Mouse (Mus musculus) c-Kit-positive CD71-positive TER-119-negative erythroid progenitor cells, embryonic 14.5 days (primary cell): ENCODE data around the gene Tspan9.
A peak's percentile ranks its signal among the peaks of the same experiment; 100 is the strongest.

Experiments used
- DNase-seq: peaks from one replicate; pipeline ENCODE4 v3.0.0-alpha.2; 2013; ENCODE audit warnings: low read depth

Gene Tspan9

GRCm38 (mm10) chr6:128143390-128144020 is at the start of gene Tspan9:
Gene Tspan9 (minus strand): TSS chr6:128143594.
- DNase-seq: peak; percentile 36

DNA sequence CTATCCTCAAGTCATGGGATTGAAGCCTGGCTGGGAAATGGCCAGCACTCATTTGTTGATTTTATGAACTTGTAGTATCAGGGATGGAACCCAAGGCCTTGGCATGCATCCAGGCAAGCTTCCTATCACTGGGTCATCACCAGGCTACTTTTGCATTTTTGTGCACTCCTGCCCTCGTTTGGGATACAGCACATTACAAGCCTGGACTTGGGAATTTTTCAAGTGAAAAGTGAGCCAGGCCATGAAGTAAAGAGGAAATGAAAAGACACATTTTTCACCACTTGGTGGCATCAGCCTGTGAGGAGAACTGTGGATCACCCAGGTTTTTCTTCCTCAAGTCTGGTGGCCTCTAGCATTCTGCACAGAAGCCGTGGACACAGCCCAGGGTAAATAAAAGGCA is 40.1 kb upstream of the Tspan9 start:
- DNase-seq: no peak

- no peak for DNase-seq
Observed at GRCm38 (mm10) chr6:128181176-128181575, 37.8 kb upstream of the Tspan9 start.

GRCm38 (mm10) chr6:128179651-128180050 is 36.3 kb upstream of the Tspan9 start:
- no peak for DNase-seq

DNA sequence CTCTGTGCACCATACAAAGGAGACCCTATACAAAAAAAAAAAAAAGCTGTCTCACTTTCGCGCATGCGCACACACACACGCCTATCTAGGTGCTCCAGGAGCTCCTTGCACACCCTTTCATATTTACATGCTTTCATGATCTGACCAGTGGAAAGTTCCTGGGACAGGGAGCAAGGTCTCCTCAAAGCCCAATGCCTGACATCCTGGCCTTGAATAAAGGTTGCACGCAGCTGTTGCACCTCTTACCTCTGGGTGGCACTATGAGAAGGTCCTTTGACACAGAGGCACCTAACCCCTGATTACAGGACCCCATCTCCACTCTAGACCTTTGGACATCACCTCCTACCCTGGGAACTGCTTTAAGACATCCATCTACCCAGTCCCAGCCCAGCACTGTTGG is 35.9 kb upstream of the Tspan9 start:
- DNase-seq: no peak

DNA sequence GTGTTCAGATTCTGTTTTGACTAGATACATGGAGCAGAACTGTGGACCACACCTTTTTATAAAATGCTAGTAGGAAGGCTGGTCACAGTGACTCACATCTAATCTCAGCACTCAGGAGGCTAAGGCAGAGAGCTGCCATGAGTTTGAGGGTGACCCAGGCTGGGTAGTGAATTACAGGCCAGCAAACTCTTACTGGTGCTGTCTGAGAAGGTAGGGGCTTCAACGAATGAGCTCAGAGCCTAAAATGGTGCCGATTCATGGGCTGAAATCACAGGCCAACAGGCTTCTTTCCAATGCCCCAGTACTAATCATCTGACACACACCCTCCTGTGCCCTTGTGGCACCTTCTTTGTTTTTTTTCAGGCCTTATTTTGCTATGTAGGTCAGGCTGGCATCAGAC is 35.3 kb upstream of the Tspan9 start:
- no peak for DNase-seq

GRCm38 (mm10) chr6:128168785-128169679 is 25.6 kb upstream of the Tspan9 start:
- no peak for DNase-seq

DNA sequence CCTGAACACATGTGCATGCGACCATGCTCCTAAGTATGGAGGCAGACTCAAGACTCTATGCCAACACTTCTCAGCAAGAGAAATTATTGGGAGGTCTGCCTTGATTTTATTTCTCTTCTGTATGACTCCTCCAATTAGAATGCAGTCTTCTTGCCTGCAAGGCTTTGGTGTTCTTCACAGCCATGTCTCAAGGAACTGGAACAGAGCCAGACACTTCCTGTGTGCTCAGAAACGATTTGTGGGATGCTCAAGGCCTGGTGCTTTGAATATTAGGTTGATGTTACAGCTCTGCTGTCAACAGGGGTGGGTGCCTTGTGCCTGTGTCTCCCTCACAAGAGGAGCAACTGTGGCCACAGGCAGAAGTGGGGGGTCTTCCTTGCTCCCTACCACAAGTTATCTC is 22.2 kb upstream of the Tspan9 start:
- no peak for DNase-seq

- DNase-seq: no peak
Observed at GRCm38 (mm10) chr6:128164632-128165031, 21.2 kb upstream of the Tspan9 start.

- no peak for DNase-seq
Observed at GRCm38 (mm10) chr6:128159092-128159491, 15.7 kb upstream of the Tspan9 start.

- DNase-seq: no peak
Observed at GRCm38 (mm10) chr6:128158031-128158430, 14.6 kb upstream of the Tspan9 start.

DNA sequence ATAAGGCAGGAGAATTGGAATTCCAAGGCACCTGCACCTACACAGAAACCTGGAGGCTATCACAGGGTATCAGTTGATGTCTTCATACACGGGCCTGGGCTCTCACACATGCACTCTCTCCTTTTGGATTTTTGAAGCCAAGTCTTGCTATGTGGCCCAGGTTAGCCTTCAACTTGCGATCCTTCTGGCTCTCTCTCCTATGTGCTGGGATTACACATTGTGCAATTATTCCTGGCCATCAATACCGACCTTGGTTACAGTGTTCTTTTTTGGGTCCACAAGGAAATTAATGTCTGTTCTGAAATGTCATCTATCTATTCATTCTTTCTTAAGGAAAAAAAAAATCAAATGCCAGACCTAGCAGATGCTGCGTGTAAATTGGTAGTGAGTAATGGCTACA is 13.1 kb upstream of the Tspan9 start:
- no peak for DNase-seq

DNA sequence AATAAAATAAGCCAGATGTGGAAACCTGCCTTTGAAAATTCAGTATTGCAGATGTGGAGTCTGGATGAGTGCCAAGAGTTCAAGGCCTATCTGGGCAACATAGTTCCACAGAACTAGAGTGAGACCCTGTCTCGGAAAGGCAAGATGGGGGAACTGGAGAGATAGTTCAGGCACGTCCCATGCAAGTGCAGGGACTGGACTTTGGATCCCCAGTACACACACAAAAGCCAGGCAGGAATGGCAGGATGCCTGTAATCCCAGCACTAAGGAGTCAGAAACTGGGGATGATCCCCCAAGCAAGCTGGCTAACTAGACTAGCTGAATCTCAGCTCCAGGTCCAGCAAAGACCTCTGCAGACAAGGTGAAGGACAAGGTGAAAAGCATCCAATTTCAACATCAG is 12.5 kb upstream of the Tspan9 start:
- no peak for DNase-seq

- no peak for DNase-seq
Observed at GRCm38 (mm10) chr6:128145765-128146164, 2.4 kb upstream of the Tspan9 start.

GRCm38 (mm10) chr6:128142369-128143278 is 770 bp downstream of the Tspan9 start:
- DNase-seq: no peak

DNA sequence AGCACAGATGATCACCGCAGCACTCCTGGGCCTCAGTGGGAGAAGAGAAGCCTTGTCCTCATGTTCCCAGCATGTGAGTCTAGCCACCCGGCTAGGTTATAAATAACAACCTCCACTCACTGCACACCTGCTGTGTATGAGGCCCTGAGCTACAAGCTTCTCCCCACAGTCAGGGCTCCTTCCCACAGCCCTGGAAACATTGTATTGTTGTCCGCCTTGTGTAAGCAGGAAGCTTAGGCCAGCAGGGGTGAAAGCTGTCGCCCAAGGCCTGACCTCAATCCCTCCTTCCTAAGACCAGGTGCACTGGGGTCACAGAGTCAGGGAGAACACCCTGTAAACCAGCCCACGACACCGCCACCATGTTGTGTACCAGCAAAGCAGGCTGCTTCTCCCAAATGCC is 2.7 kb downstream of the Tspan9 start:
- DNase-seq: no peak

DNA sequence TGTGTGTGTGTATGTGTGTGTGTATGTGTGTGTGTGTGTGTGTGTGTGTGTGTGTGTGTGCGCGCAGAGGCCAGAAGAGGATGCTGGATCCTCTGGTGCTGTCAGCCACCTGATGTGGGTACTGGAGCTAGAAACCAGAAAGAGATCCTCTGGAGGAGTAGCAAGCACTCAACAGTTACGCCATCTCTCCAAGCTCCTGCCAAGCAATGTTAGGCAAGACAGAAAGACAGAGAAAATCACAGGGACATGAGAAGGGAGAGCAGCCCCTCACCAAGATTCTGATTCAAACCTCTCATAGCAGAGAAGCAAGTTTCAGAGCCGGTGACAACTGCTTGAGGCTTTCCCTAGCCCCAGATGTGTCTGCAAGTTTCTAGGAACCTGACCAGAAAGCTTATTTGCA is 5.5 kb downstream of the Tspan9 start:
- DNase-seq: no peak

DNA sequence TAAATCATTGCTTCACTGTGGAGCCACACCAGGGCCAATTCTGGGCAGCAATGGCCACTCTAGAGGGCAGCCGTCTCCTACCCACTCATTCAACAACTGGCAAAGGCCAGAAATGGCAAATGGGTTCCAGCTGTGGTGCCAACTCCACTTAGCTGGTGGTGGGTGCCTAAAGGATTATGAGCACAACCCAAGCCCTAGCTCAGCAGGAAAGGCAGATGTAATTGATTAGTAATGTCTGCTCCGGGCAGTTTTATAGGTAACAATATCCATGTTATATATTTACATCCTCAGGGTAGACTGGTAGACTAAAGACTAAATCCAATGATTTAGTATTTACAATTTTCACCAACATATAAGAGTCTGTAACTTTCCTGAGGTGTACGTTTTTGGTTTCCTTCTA is 6.7 kb downstream of the Tspan9 start:
- DNase-seq: no peak

DNA sequence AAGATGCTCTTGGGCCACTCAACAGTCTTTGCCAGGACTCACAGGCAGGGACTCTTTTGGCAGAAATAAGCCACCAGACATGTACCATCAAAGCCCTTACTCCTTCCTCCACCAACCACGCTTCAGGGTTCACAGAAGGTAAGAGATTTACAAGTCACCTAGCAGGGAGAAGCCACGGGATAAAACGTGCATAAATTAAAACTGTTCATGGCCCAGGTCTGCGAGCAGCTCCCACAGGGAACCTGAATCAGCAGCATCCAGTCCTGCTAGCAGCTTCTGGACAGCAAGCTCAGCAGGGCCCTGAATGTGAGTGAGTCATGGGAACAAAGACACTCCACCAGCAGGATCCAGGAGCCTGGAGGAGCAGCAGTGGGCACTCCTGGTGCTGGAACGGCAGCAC is 7.9 kb downstream of the Tspan9 start:
- no peak for DNase-seq

- no peak for DNase-seq
Observed at GRCm38 (mm10) chr6:128135006-128135405, 8.4 kb downstream of the Tspan9 start.

GRCm38 (mm10) chr6:128134196-128134924 is 9.0 kb downstream of the Tspan9 start:
- no peak for DNase-seq

DNA sequence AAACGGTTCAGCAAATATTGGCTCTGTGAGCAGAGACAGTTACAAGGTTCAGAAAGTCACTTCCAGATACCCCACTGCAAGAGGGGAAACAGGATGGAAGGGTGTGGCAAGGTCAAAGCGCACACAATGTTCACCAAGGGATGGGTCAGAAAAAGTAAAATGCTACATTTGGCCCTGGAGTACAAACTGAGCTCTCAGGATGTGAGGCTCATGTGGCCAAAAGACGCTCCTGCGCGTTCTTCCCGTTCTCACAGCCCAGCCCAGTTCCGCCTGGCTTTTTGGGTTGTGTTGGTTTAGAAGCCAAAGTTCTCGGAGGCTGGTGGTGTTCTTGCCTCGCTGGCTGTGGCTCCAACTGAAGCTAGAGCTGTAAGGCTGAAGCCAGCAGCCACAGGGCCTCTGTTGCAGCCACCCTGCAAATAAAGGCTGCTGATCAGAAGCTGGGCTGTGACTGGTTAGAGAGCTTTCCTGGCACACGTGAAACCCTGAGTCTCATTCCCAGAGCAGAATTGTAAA is 9.7 kb downstream of the Tspan9 start:
- DNase-seq: no peak
